Mouse (Mus musculus) spleen, adult 10 weeks (tissue): ENCODE results near the gene Boll. TPM values are rescaled to one million over a fixed set of nuclear protein-coding genes. Genes with fewer than 3 reads are reported as not detected.

ENCODE experiments used
- polyA plus RNA-seq: library from polyadenylated mRNA; stranded (reverse); fragments of 350-450 nt; fragmentation: Illumina TruSeq; extraction: RNeasy Lipid Tissue Mini Kit (QIAGEN cat#74804); gene quantifications from one replicate; pipeline ENCODE4 v1.2.3, GENCODE M21; 2015; ENCODE audit warnings: low replicate concordance; ENCODE audit not compliant: insufficient read depth

The Boll gene
- polyA plus RNA-seq = 2.2 TPM

DNA sequence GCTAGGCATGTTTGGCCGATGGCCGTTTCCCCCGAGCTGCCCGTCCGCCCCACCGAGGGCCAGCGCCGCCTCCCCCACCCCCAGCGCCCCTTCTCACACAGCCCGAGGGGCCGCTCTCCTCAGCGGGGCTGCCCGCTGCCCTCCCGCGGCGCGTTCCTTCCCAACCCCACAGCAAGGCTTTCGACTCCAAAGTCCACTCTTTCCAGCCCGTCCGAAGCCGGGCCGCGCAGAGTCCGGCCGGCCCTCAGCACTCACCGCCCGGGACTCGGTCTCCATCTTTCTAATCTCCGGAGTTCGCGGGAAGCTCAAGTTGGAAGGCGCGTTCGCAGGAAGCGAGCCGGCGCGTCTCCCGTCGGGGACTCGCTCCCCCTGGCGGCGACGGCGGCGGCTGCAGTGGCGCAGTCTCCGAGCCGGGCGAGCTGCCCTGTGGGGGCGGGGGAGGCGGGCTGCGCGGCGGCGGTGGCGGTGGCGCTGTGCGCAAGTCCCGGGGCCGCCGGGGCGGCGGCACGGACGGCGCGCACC is at the start of gene Boll:
TSS of gene Boll (minus strand) at position 426 of the 522 bp plus-strand sequence.

DNA sequence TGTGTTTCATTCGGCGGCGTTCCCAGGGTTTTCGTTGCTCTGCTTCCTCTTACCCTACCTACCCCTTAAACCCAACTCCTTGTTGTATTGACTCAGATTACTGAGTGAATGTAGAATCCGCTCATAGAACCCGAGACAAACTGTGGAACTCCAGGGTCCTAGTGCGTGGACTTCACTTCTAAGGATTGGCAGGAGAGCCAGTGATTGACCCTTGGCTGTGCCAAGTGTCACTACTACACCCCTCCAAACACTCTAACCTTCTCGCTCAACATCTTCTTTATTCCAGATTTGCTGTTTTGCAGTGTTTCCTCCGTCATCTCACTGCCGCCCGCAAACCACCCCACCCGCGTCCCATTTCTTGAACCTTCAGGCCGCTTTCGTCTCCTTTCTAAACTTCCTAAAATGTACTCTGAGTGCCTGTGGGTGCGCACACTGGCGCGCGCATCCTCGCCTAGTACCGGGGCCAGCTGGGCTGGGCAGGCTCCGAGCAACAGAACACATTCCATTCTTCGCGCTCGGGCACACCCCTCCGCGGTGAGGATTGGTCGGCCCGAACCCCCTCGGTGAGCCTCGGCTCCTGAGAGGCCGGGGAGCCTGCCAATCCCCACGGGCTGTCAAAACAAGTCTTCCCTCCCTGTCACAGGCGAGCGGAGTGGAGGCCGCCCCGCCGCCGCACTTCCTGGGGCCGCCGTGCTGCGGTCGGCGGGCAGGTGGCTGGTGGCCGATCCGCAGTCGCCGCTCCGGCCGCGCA is 42.2 kb upstream of the Boll start, which contains the start of gene Plcl1:
TSS of gene Plcl1 (plus strand) at position 650 of the 751 bp plus-strand sequence.

DNA sequence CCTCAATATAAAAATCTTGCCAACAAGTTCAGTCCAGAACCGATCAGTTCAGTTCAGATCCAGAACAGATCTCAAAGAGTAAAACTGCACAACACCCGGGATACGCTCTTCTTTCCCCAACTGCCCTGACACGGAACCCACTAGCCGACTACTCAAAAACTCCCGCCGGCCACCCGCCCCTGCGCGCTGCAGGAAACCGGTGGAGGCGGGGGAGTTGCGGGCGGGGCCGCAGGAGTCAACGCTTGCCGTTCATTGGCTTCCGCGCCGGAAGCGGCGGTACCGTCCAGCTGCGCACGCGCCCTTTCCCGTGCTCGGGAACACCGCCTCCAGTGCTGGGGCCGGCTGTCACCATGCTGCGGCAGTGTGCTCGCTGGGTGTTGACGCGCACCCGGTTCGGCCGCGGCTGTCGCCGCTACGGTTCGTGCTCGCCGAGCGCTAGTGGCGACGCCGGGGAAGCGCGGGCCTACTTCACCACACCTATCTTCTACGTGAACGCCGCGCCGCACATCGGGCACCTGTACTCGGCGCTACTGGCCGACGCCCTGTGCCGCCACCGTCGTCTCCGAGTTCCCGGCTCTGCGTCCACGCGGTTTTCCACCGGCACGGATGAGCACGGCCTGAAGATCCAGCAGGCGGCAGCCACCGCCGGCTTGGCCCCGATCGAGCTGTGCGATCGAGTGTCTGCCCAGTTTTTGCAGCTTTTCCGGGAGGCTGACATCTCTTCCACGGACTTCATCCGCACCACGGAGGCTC is 126.2 kb downstream of the Boll start, which contains the start of gene Mars2:
TSS of gene Mars2 (plus strand) at position 288 of the 753 bp plus-strand sequence.

DNA sequence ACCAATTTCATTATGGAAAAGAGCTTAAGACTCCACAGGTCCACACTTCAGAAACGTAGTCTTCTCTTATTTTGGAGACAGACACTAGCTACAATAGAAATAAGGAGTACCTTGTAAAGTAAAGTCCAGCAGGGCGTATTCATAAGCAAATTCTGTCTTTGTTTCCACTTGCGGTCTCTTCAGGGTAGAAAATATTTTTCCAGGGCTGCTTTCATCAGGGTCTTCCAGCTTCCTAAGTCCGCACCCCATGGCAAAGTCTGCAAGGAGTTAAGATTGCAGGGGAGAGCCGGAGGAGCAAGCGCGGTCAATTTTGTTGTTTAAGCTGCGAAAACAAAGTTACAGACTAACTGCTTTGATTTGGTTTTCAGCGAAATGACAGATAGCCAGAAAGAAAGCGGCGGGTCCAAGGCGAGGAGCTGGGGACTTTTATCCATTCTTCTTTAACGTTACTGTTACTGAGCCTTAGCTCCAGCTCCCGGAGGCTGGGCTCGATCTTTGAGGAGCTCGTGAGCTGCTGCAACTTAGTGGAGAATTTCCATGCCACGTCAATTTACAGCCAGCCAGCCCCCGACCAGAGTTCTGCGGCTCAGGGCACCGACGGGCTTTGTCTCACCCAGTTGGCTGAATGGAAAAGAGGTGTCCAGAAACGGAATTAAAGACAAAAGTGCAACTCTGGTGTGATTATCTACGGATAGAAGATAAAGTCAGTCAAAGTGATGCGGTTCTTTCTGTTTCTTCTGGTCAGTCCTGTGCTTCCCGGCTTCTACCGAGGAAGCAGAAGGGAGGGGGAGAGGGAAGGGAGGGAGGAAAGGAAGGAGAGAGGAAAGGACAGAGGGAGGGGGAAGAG is 137.0 kb downstream of the Boll start, which contains the start of gene Rftn2:
TSS of gene Rftn2 (minus strand) at position 772 of the 847 bp plus-strand sequence.

Other genes starting within 250 kb of the Boll start
- gene Mob4, start 232.2 kb downstream of the Boll start, polyA plus RNA-seq = 88.3 TPM
- gene Rftn2, start 136.7 kb downstream of the Boll start, polyA plus RNA-seq = 8.1 TPM
- gene Mars2, start 126.3 kb downstream of the Boll start, polyA plus RNA-seq = 11.6 TPM
- 3.7 TPM for gene Plcl1, start 42.5 kb upstream of the Boll start, polyA plus RNA-seq